ENCODE assay signal across 29 mouse cellular contexts in the genomic region with DNA sequence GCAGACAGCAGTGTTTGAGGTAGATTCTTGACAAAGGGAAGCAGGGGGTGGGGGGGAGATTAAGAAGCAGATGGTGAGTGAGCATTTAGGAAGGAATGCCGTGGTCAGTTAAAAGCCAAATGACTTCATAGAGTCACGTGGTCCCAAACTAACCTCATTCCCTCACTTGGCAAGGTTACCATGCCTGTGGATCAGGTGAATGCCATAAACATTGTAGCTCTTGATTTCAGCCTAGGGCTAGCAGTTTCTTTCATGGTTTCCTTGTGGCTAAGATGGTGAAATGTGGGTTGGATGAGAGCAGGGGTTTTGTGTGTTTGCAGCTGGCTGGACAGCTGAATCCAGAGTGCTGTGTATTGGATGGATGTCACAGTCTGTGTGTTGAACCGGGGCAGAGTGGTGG.
DNase-seq lines count a peak whose midpoint lies in the region; ATAC-seq and TF ChIP-seq lines count a peak whose summit lies in the region.
"Had no signal": no experiment of that assay in that cellular context is flagged by ENCODE, and none has a peak within 500 bp of the region (broad histone marks: within the 10 kb centered on the region; RNA-seq: fewer than 3 reads in every experiment).

No protein-coding gene starts in this region.

- H3K27ac ChIP-seq in heart, embryonic 12.5 days (ENCODE audit: poor library complexity, severe bottlenecking) = no peak overlapping the region
- no peak overlapping the region for H3K27ac ChIP-seq in limb, embryonic 14.5 days (replicated peaks; ENCODE audit: low read depth, low read length)
- no peak overlapping the region for H3K27ac ChIP-seq in limb, embryonic 10.5 days
- H3K27ac ChIP-seq in embryonic facial prominence, embryonic 14.5 days (replicated peaks; ENCODE audit: low read depth, low read length) = no peak overlapping the region
- H3K27ac ChIP-seq: embryonic facial prominence, embryonic 12.5 days; hindbrain, embryonic 10.5 days; hindbrain, embryonic 15.5 days; liver, embryonic 14.5 days; neural tube, embryonic 12.5 days had no signal

- no peak for ATAC-seq in heart, embryonic 12.5 days (ENCODE audit: insufficient number of reproducible peaks, low FRiP score)
- peak; percentile 41 for ATAC-seq in limb, embryonic 14.5 days (ENCODE audit: low FRiP score, low read depth)
- ATAC-seq in embryonic facial prominence, embryonic 14.5 days (ENCODE audit: low read depth) = peak; percentile 41; the same call in 1 of the 2 replicates
- no peak for ATAC-seq in megakaryocyte progenitor cell, adult 5-6 weeks (replicated peaks; ENCODE audit: poor library complexity)
- ATAC-seq: forebrain, embryonic 16.5 days; inflammation-experienced regulatory T-cells, adult 6 months; midbrain, embryonic 16.5 days had no signal

- H3K4me2 ChIP-seq in heart, embryonic 12.5 days = no peak overlapping the region
- no peak overlapping the region for H3K4me2 ChIP-seq in limb, embryonic 14.5 days (replicated peaks; ENCODE audit: low read depth, low read length, severe bottlenecking)
- H3K4me2 ChIP-seq in embryonic facial prominence, embryonic 14.5 days (ENCODE audit: low read depth, low read length) = no peak overlapping the region
- H3K4me2 ChIP-seq: embryonic facial prominence, embryonic 12.5 days; hindbrain, embryonic 15.5 days; midbrain, embryonic 11.5 days; neural tube, embryonic 12.5 days had no signal

- no peak for TF ChIP-seq POLR2A in limb, embryonic 14.5 days (IDR thresholded peaks at IDR 0.05; ENCODE audit: borderline replicate concordance, extremely low read depth, insufficient read depth, insufficient read length)

- H3K9ac ChIP-seq in heart, embryonic 12.5 days = no peak overlapping the region
- no peak overlapping the region for H3K9ac ChIP-seq in limb, embryonic 14.5 days (ENCODE audit: low read depth, low read length, severe bottlenecking)
- H3K9ac ChIP-seq in embryonic facial prominence, embryonic 14.5 days (ENCODE audit: low read depth, low read length) = no peak overlapping the region
- H3K9ac ChIP-seq: embryonic facial prominence, embryonic 12.5 days; hindbrain, embryonic 15.5 days; liver, embryonic 14.5 days; neural tube, embryonic 12.5 days had no signal

- H3K4me3 ChIP-seq in heart, embryonic 12.5 days = no peak overlapping the region
- no peak overlapping the region for H3K4me3 ChIP-seq in limb, embryonic 14.5 days (replicated peaks; ENCODE audit: low read length)
- no peak overlapping the region for H3K4me3 ChIP-seq in limb, embryonic 10.5 days
- no peak overlapping the region for H3K4me3 ChIP-seq in embryonic facial prominence, embryonic 14.5 days (ENCODE audit: low read depth, low read length)
- H3K4me3 ChIP-seq: embryonic facial prominence, embryonic 12.5 days; hindbrain, embryonic 10.5 days; hindbrain, embryonic 15.5 days; neural tube, embryonic 12.5 days had no signal

- DNase-seq in heart, adult 11 months = peak; percentile 16
- peak; percentile 44 for DNase-seq in limb, embryonic 14.5 days (ENCODE audit: low spot score)
- DNase-seq in limb, embryonic 10.5 days (ENCODE audit: low spot score) = no peak
- peak; percentile 39 for DNase-seq in embryonic facial prominence, embryonic 14.5 days (ENCODE audit: low spot score)
- DNase-seq in right cerebral cortex, adult 2 months (ENCODE audit: low spot score in 2 of 2) = no peak
- DNase-seq: adrenal gland, postnatal 14 days; B cell, adult 2 months; cerebellum, adult 18-20 months; heart, postnatal 14 days; kidney, postnatal 4 days; left cerebral cortex, postnatal 4 days; liver; lung, adult 2 months; right cerebral cortex, adult 18-20 months; right cerebral cortex, postnatal 4 days; thymus, adult 2 months; thymus, postnatal 36 days had no signal

- H3K36me3 ChIP-seq in heart, embryonic 12.5 days = no peaks in the 10 kb centered on the region
- no peaks in the 10 kb centered on the region for H3K36me3 ChIP-seq in limb, embryonic 14.5 days (ENCODE audit: control insufficient read depth, insufficient read depth, low read length)
- H3K36me3 ChIP-seq in limb, embryonic 10.5 days = no peaks in the 10 kb centered on the region
- H3K36me3 ChIP-seq in embryonic facial prominence, embryonic 14.5 days (ENCODE audit: control insufficient read depth, insufficient read depth, low read length) = no peaks in the 10 kb centered on the region
- H3K36me3 ChIP-seq: embryonic facial prominence, embryonic 12.5 days; hindbrain, embryonic 10.5 days; hindbrain, embryonic 15.5 days; neural tube, embryonic 12.5 days had no signal

- no peaks in the 10 kb centered on the region for H3K27me3 ChIP-seq in heart, embryonic 12.5 days (replicated peaks)
- no peaks in the 10 kb centered on the region for H3K27me3 ChIP-seq in limb, embryonic 14.5 days (ENCODE audit: control insufficient read depth, insufficient read depth, low read length)
- H3K27me3 ChIP-seq in limb, embryonic 10.5 days (ENCODE audit: low read depth, poor library complexity, severe bottlenecking) = no peaks in the 10 kb centered on the region
- H3K27me3 ChIP-seq in embryonic facial prominence, embryonic 14.5 days (replicated peaks; ENCODE audit: control insufficient read depth, insufficient read depth, low read length) = no peaks in the 10 kb centered on the region
- H3K27me3 ChIP-seq: CH12.LX; embryonic facial prominence, embryonic 12.5 days; hindbrain, embryonic 15.5 days; neural tube, embryonic 12.5 days had no signal

- H3K4me1 ChIP-seq in heart, embryonic 12.5 days (replicated peaks) = peaks cover 14% of the 10 kb centered on the region
- H3K4me1 ChIP-seq in limb, embryonic 14.5 days (ENCODE audit: control insufficient read depth, insufficient read depth, low read length) = peaks cover 7% of the 10 kb centered on the region
- H3K4me1 ChIP-seq in limb, embryonic 10.5 days = peaks cover 25% of the 10 kb centered on the region
- H3K4me1 ChIP-seq in embryonic facial prominence, embryonic 14.5 days (ENCODE audit: control insufficient read depth, insufficient read depth, low read length) = 0 out of 2 replicates have a peak, but pooled peaks cover 12% of the 10 kb centered on the region

- H3K9me3 ChIP-seq in heart, embryonic 12.5 days (replicated peaks) = no peaks in the 10 kb centered on the region
- no peaks in the 10 kb centered on the region for H3K9me3 ChIP-seq in limb, embryonic 14.5 days (ENCODE audit: control insufficient read depth, low read length)
- H3K9me3 ChIP-seq in limb, embryonic 10.5 days (replicated peaks) = no peaks in the 10 kb centered on the region
- H3K9me3 ChIP-seq in embryonic facial prominence, embryonic 14.5 days (ENCODE audit: control insufficient read depth, low read length) = no peaks in the 10 kb centered on the region
- H3K9me3 ChIP-seq: embryonic facial prominence, embryonic 12.5 days; hindbrain, embryonic 10.5 days; hindbrain, embryonic 15.5 days; neural tube, embryonic 12.5 days had no signal

- 50% methylated on average over 3 of the region's 3 CpGs for WGBS in heart, embryonic 12.5 days
- 33% methylated on average over 3 of the region's 3 CpGs for WGBS in limb, embryonic 14.5 days
- 48% methylated on average over 3 of the region's 3 CpGs for WGBS in limb, embryonic 10.5 days
- 27% methylated on average over 3 of the region's 3 CpGs for WGBS in embryonic facial prominence, embryonic 14.5 days

Comparison
In these comparisons a context has a peak if more than half of its experiments do, and no peak if none do; other contexts are left out.
1. DNase-seq: peak in heart, adult 11 months (single experiment), limb, embryonic 14.5 days (single experiment) and embryonic facial prominence, embryonic 14.5 days (single experiment); none in limb, embryonic 10.5 days (single experiment) and right cerebral cortex, adult 2 months (0 of 2).
2. ATAC-seq: peak in limb, embryonic 14.5 days (single experiment) and embryonic facial prominence, embryonic 14.5 days (single experiment); none in heart, embryonic 12.5 days (single experiment) and megakaryocyte progenitor cell, adult 5-6 weeks (single experiment).